Mouse (Mus musculus) 3134 (cell line): ENCODE results near the gene Mrnip.

ENCODE experiments used
- DNase-seq: peaks from one replicate; pipeline ENCODE4 v3.0.0-alpha.2; 2011; ENCODE audit warnings: low spot score; ENCODE audit not compliant: insufficient read length; ENCODE audit errors: extremely low read depth

Gene Mrnip

DNA sequence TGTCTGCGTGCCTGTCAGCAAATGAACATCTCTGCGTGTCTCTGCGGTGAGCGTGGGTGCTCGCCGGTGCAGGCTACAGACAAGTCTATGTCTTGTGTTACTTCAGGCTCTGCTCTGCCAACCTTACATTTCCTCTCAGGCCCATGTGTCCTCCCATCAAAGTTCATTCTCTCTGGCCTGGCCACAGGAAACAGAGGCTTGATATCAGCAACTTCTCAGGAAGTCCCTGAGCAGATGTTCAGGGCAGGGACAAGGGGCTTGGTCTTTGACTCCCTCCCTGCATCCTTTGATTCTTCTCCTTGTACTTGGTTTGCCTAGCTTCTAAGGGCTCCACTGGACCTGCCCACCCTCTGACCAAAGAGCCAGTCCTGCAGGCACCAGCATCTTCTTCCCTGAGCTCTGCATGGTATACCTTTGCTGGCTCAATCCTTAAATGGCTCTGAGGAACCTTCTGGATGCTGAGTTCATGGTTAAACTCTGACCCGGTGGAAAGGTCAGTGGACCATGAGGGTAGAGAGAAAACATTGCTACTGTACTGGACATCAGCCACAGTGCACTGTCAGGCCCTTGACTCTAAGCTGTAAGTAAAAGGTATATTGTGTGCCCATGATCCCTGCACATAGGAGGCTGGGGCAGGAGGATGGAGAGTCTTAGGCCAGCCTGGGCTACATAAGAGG lies 66.1 kb downstream of the Mrnip start:
- no peak for DNase-seq

DNA sequence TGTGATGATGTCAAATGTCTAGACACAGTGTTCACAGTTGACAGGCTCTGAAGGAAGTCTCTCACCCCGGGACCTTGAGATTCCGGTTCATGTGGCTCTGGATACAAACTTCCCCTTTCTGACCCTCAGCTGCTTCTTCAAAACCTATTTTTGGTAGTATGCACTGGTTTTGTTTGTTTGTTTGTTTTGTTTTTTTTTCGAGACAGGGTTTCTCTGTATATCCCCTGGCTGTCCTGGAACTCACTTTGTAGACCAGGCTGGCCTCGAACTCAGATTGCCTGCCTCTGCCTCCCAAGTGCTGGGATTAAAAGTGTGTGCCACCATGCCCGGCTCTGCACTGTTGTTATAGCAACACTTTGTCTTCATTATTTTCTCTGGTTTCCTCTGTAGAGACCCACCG lies 69.7 kb downstream of the Mrnip start:
- no peak for DNase-seq

DNA sequence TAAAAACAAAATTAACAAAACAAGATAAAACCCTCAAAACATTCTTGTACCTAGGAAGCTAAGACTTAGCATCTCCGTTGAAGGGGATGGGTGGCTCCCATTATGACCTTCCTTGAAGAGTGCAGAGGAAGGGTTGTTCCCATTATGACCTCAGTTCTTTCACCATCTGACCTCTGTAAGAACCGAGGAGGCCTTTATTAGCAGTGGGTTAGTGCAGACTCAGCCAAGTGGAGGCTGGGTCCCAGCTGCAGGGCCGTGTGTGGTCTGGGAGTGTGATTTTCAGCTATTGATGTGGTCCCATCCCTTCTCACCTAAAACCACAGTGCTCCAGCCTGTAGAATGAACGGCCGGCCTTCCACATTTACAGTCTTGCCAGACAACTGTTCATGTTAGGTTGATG lies 71.0 kb downstream of the Mrnip start:
- no peak for DNase-seq

DNA sequence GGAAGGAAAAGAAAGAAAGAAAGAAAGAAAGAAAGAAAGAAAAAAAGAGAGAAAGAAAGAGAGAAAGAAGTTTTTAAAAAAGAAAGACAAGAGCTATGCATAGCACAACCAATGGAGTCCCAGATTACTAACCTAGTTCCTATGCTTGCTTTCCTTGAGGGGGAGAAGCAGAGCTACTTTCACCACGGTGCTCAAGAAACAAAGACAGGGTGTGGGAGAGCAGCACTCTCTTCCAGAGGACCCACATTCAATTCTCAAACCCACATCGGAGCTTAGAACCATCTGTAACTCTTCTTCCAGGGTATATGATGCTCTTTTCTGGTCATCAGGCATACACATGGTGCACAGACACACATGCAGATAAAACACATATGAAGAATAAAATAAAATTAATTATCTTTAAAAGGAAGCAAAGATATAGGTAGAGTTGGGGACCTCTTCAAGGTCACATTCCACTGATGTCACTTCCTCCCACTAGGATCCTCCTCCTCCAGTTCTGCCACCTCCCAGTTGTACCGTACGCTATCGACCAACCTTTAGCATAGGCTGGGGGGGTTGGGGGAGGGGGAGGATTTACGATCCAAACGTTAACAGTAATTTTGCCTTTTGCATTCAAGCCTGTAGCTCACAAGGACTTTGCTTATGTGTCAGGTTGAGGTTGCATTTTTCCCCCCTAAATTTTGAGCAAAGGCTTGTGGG lies 74.4 kb downstream of the Mrnip start:
- DNase-seq, result no peak
